Mouse (Mus musculus): ENCODE measurements around the gene Cops9.

DNA sequence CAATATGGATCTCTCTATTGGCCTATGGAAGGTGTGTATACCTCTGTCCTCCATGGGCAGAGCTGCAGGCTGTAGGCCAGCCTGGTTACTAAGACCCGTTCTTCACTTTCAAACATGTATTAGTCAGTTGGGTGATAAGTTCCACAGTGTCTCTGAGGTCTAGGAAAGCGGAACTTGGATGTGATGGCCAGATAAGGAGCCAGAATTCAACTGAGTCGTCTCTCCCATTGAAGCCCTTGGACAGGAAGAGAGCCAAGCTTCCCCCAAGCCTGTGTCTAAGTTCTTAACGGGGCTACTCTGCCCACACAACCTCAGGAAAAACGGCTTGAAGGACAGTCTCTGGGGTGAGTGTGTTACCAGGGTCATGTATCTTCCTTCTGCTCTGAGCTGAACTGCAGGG, 17.6 kb upstream of the Cops9 start:
- TF ChIP-seq CTCF (IDR thresholded peaks at IDR 0.05; ENCODE audit: control insufficient read depth, insufficient read depth, insufficient replicate concordance, low read depth, low read length) (no peak), POLR2A (IDR thresholded peaks at IDR 0.05; ENCODE audit: control insufficient read depth, low read depth, low read length) (no peak)
